In the genomic region with DNA sequence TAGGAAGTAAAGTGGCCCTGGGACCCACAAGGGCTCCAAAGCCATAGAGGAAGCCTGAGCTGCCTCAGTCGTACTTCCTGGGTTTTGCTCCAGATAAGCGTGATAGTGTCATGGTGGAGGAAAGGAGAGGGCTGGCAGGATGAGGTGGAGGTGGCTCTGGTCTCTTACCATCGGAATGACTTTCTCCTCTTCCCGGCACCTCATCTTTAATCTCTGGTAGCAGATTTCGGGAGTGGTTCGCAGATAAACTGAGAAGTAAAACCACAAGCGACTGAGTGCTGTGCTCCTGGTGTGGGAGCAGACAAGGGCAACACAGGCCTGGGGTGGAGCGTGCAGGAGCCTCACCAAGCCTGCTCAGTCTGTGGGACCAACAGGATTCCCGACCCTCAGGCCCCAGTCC, we compare ENCODE assay signal across 1 mouse cellular context.
TF ChIP-seq lines count a peak whose summit lies in the region.

No protein-coding gene starts in this region.

TF ChIP-seq in MEL, 35 proteins besides CTCF, POLR2A, EP300 and RAD21:
- TF ChIP-seq ZC3H11A (IDR thresholded peaks at IDR 0.05; ENCODE audit: low read depth, low read length) (no peak), KAT2A (conservative IDR thresholded peaks at IDR 0.05; ENCODE audit: low read depth, low read length) (no peak), MAFK (IDR thresholded peaks at IDR 0.05; ENCODE audit: borderline replicate concordance, low read depth, low read length) (no peak), HCFC1 (IDR thresholded peaks at IDR 0.05; ENCODE audit: low read depth, low read length) (no peak), SMC3 (IDR thresholded peaks at IDR 0.05; ENCODE audit: low read depth, low read length) (no peak), RCOR1 (IDR thresholded peaks at IDR 0.05; ENCODE audit: low read depth, low read length) (peak; percentile 96), SIN3A (IDR thresholded peaks at IDR 0.05; ENCODE audit: low read length) (peak; percentile 69), USF1 (IDR thresholded peaks at IDR 0.05; ENCODE audit: low read depth, low read length) (no peak), MYC (IDR thresholded peaks at IDR 0.05; ENCODE audit: low read depth, low read length) (0 out of 2 replicates have a peak, but pooled peaks have one; percentile 45), JUND (IDR thresholded peaks at IDR 0.05; ENCODE audit: low read depth, low read length) (no peak), MXI1 (IDR thresholded peaks at IDR 0.05; ENCODE audit: low read depth, low read length) (no peak), UBTF (IDR thresholded peaks at IDR 0.05; ENCODE audit: borderline replicate concordance, insufficient read depth, low read depth, low read length) (no peak), MAX (IDR thresholded peaks at IDR 0.05; ENCODE audit: low read length) (peak; percentile 3; the same call in 1 of the 2 replicates), GATA1 (IDR thresholded peaks at IDR 0.05; ENCODE audit: low read depth, low read length) (peak; percentile 90), BHLHE40 (IDR thresholded peaks at IDR 0.05; ENCODE audit: borderline replicate concordance, low read depth, low read length) (peak; percentile 53; the same call in 1 of the 2 replicates), ETS1 (IDR thresholded peaks at IDR 0.05; ENCODE audit: low read depth, low read length) (peak; percentile 79), NRF1 (IDR thresholded peaks at IDR 0.05; ENCODE audit: insufficient read depth, low read depth, low read length, poor library complexity, severe bottlenecking) (no peak), ZMIZ1 (IDR thresholded peaks at IDR 0.05; ENCODE audit: low read depth, low read length) (no peak), POLR2AphosphoS5 (IDR thresholded peaks at IDR 0.05; ENCODE audit: borderline replicate concordance, low read depth, low read length) (no peak), POLR2AphosphoS2 (IDR thresholded peaks at IDR 0.05; ENCODE audit: low read length) (no peak), NELFE (IDR thresholded peaks at IDR 0.05; ENCODE audit: low read depth, low read length) (no peak), ELF1 (IDR thresholded peaks at IDR 0.05; ENCODE audit: low read depth, low read length) (peak; percentile 62), USF2 (IDR thresholded peaks at IDR 0.05; ENCODE audit: borderline replicate concordance in 1 of 2, insufficient read depth in 1 of 2, low read depth in 1 of 2, low read length in 2 of 2) (no peak), MAZ (IDR thresholded peaks at IDR 0.05; ENCODE audit: low read depth, low read length) (no peak), ZKSCAN1 (IDR thresholded peaks at IDR 0.05; ENCODE audit: low read depth, low read length) (no peak), E2F4 (IDR thresholded peaks at IDR 0.05; ENCODE audit: borderline replicate concordance, low read depth, low read length) (no peak), TBP (IDR thresholded peaks at IDR 0.05; ENCODE audit: low read depth, low read length) (peak; percentile 42; the same call in 1 of the 2 replicates), GABPA (IDR thresholded peaks at IDR 0.05; ENCODE audit: low read depth, low read length) (no peak), TCF12 (IDR thresholded peaks at IDR 0.05; ENCODE audit: low read depth, low read length) (peak; percentile 93), MEF2A (IDR thresholded peaks at IDR 0.05; ENCODE audit: extremely low read depth, insufficient replicate concordance, low read depth, low read length, poor library complexity, severe bottlenecking) (no peak), MYB (IDR thresholded peaks at IDR 0.05; ENCODE audit: low read depth, low read length) (no peak), TAL1 (IDR thresholded peaks at IDR 0.05; ENCODE audit: low read length) (peak; percentile 86), CHD2 (IDR thresholded peaks at IDR 0.05; ENCODE audit: low read length) (no peak), CHD1 (IDR thresholded peaks at IDR 0.05; ENCODE audit: low read depth, low read length) (no peak), ZNF384 (IDR thresholded peaks at IDR 0.05; ENCODE audit: low read depth, low read length) (no peak)
